Mouse (Mus musculus): Measurements from ENCODE around the gene Nat8f5. TPM values are rescaled to one million over a fixed set of nuclear protein-coding genes. Genes with fewer than 3 reads are reported as not detected.
"Not testable (repeated sequence)": the region's sequence is repeated elsewhere in the genome, so short reads cannot be mapped to it uniquely, and the experiment has no call there.

Gene Nat8f5
- polyA plus RNA-seq, 1 experiment from 2014 or later, result not detected

DNA sequence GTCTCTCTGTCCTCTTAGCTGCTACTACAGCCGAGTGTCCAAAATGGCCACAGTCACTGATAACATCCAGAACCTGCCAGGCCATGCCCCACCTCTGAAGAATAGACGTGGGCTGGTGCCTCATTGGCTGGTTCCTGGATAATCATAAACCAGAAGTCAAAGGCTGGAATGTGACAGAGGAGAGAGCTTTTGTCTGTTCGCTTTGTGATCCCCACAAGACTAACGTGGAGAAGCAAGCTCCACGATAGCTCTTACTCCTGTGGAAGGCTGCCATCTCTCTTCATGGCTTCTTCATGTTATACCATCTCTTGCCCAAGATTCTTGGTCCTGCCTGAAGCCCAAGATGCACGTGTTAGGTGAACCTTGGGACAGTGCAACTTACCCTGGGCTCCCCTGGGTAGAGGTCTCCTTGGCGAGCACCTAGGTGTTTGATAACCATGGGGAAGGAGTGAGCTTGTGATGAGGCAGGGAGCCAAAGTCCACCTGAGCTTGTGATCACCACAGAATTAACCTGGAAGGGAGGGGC lies 11.1 kb upstream of the Nat8f5 start, which contains the start of gene Nat8:
TSS of gene Nat8 (minus strand) at position 287 of the 526 bp plus-strand sequence.
- Histone ChIP-seq H3K9ac (no peak within 1 kb of the TSS), H3K9me3 (replicated peaks) (no peaks in the 10 kb centered on the region), H3K4me2 (replicated peaks) (no peak within 1 kb of the TSS), H3K27me3 (no peaks in the 10 kb centered on the region), H3K4me1 (no peaks in the 10 kb centered on the region), H3K4me3 (no peak within 1 kb of the TSS), H3K27ac (no peak within 1 kb of the TSS), H3K36me3 (no peaks in the 10 kb centered on the region)
- 83% methylated on average over 7 of the region's 7 CpGs for whole genome bisulfite sequencing
- ATAC-seq (ENCODE audit: low FRiP score), result no peak

DNA sequence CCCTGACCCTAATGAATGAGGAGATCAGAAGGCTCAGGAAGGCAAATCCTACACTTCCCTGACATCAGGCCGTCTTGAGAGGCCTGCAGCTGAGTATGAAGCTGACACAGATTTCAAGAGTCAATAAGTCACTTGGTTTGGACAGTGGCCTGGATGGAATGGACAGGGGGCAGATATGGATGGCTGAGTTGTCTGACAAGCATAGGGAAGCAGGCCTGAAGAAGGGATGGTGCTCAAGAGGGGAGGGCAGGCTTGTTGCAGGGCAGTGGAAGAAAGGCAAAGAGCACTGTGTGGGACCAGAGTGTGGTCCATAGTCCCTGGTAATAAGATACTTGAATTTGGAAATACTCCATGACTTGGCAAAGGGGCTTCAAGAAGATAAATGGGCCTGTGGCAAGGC lies 8.7 kb upstream of the Nat8f5 start:
- WGBS, result 69% methylated on average over 1 of the region's 1 CpGs
- no peaks in the 10 kb centered on the region for H3K27me3 ChIP-seq
- H3K4me1 ChIP-seq, result no peaks in the 10 kb centered on the region
- no peak overlapping the region for H3K27ac ChIP-seq
- no peak overlapping the region for H3K9ac ChIP-seq
- no peaks in the 10 kb centered on the region for H3K9me3 ChIP-seq (replicated peaks)
- ATAC-seq (ENCODE audit: low FRiP score), result no peak
- no peak overlapping the region for H3K4me2 ChIP-seq (replicated peaks)
- H3K36me3 ChIP-seq, result no peaks in the 10 kb centered on the region
- H3K4me3 ChIP-seq, result no peak overlapping the region

GRCm38 (mm10) chr6:85825886-85826285 lies 5.1 kb upstream of the Nat8f5 start:
- Histone ChIP-seq H3K9me3 (replicated peaks) (no peaks in the 10 kb centered on the region), H3K27me3 (no peaks in the 10 kb centered on the region), H3K27ac (no peak overlapping the region), H3K4me1 (no peaks in the 10 kb centered on the region), H3K9ac (no peak overlapping the region), H3K4me3 (no peak overlapping the region), H3K4me2 (replicated peaks) (no peak overlapping the region), H3K36me3 (no peaks in the 10 kb centered on the region)
- 90% methylated on average over 2 of the region's 2 CpGs for WGBS
- ATAC-seq (ENCODE audit: low FRiP score), result no peak

GRCm38 (mm10) chr6:85823382-85824090 lies 2.8 kb upstream of the Nat8f5 start:
- WGBS, result 92% methylated on average over 1 of the region's 1 CpGs
- Histone ChIP-seq H3K9me3 (replicated peaks) (no peaks in the 10 kb centered on the region), H3K27me3 (no peaks in the 10 kb centered on the region), H3K4me1 (no peaks in the 10 kb centered on the region), H3K27ac (no peak overlapping the region), H3K36me3 (no peaks in the 10 kb centered on the region), H3K4me3 (no peak overlapping the region), H3K4me2 (replicated peaks) (no peak overlapping the region), H3K9ac (no peak overlapping the region)
- ATAC-seq (ENCODE audit: low FRiP score), result no peak

DNA sequence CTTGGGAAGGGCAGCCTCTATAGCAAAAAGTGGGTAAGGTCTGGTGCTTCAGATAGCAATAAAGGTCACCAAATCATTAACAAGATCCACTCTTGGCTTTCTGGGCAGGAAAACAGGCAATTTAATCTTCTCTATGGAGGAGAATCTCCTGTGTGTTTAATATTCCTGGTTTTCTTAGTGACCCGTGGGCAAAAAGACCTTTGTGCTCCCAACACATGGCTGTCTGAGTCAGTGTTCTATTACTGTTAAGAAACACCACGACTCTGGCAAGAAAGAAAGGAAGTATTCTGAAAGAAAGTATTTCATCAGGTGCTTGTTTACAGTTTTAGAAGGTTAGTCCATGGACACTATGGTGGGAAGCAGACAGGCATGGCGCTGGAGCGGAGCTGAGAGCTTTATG lies 1.5 kb upstream of the Nat8f5 start:
- H3K36me3 ChIP-seq, result no peaks in the 10 kb centered on the region
- H3K9me3 ChIP-seq (replicated peaks), result no peaks in the 10 kb centered on the region
- no peaks in the 10 kb centered on the region for H3K27me3 ChIP-seq
- WGBS, result 84% methylated on average over 4 of the region's 4 CpGs
- H3K4me3 ChIP-seq, result no peak overlapping the region
- H3K4me2 ChIP-seq (replicated peaks), result no peak overlapping the region
- no peak overlapping the region for H3K9ac ChIP-seq
- no peak overlapping the region for H3K27ac ChIP-seq
- ATAC-seq (ENCODE audit: low FRiP score), result no peak
- no peaks in the 10 kb centered on the region for H3K4me1 ChIP-seq

DNA sequence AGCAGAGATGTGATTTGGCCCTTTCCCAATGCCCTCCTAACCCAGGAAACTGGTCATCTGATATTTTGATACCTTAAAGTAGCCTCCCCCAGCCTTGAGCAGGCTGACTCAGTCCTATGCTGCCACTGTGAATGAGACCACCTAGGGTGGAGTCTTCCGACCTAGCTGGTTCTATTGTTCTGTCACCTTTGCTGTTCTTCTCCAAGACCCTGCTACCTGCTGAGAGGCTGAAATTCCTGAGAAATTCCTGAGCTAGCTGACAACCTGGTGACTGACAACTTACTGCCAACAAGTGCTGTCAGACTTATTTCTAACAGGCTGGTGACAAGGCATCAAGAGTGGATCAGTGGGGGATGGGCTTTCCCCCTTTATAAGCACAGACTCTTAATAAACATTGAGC lies 2.4 kb downstream of the Nat8f5 start:
- H3K4me3 ChIP-seq, result no peak overlapping the region
- H3K4me1 ChIP-seq, result no peaks in the 10 kb centered on the region
- 19% methylated on average over 1 of the region's 1 CpGs for WGBS
- no peaks in the 10 kb centered on the region for H3K36me3 ChIP-seq
- H3K27ac ChIP-seq, result no peak overlapping the region
- no peak overlapping the region for H3K9ac ChIP-seq
- H3K9me3 ChIP-seq (replicated peaks), result no peaks in the 10 kb centered on the region
- ATAC-seq (ENCODE audit: low FRiP score), result no peak
- no peaks in the 10 kb centered on the region for H3K27me3 ChIP-seq
- no peak overlapping the region for H3K4me2 ChIP-seq (replicated peaks)

- WGBS, result 84% methylated on average over 2 of the region's 2 CpGs
- H3K27me3 ChIP-seq, result no peaks in the 10 kb centered on the region
- ATAC-seq (ENCODE audit: low FRiP score), result no peak
Measured at GRCm38 (mm10) chr6:85813339-85813738, 7.4 kb downstream of the Nat8f5 start.

GRCm38 (mm10) chr6:85810942-85811537 lies 9.7 kb downstream of the Nat8f5 start:
- H3K27me3 ChIP-seq; H3K4me3 ChIP-seq; H3K9ac ChIP-seq; H3K4me2 ChIP-seq (replicated peaks); H3K36me3 ChIP-seq; H3K27ac ChIP-seq; ATAC-seq (ENCODE audit: low FRiP score); H3K4me1 ChIP-seq; H3K9me3 ChIP-seq (replicated peaks): not testable (repeated sequence)
- 68% methylated on average over 3 of the region's 3 CpGs for WGBS

More at GRCm38 (mm10) chr6:85813339-85813738, 7.4 kb downstream of the Nat8f5 start:
- Histone ChIP-seq H3K27ac (no peak overlapping the region), H3K9ac (no peak overlapping the region), H3K4me3 (no peak overlapping the region), H3K4me2 (replicated peaks) (no peak overlapping the region), H3K36me3 (no peaks in the 10 kb centered on the region), H3K9me3 (replicated peaks) (no peaks in the 10 kb centered on the region), H3K4me1 (no peaks in the 10 kb centered on the region)

- H3K4me1 ChIP-seq; ATAC-seq (ENCODE audit: low FRiP score): not testable (repeated sequence)
- 99% methylated on average over 3 of the region's 3 CpGs for WGBS
Measured at GRCm38 (mm10) chr6:85810514-85810913, 10.3 kb downstream of the Nat8f5 start.

DNA sequence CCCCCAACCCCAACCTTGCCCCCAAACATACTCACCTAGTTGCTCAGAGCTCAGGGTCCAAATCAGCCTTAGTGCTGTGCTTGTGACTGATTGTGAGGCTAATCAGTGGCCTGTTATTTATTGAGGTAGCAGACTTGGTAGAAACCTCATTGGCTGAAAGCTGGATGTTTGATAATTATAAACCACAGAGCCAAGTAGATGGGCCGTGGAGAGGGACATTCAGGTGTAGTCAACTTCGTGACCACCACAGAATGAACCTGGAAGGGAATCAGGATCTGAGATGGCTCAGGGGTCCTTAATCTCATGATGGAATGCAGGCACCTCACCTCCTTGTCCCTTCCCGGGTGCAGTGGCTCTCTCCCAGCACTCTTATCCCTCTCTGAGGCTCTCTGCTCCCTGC lies 11.0 kb downstream of the Nat8f5 start:
- H3K4me1 ChIP-seq; H3K27me3 ChIP-seq; H3K36me3 ChIP-seq; H3K9ac ChIP-seq; H3K27ac ChIP-seq; H3K4me2 ChIP-seq (replicated peaks); ATAC-seq (ENCODE audit: low FRiP score); H3K9me3 ChIP-seq (replicated peaks); H3K4me3 ChIP-seq: not testable (repeated sequence)
- 76% methylated on average over 2 of the region's 3 CpGs for WGBS

More at GRCm38 (mm10) chr6:85810514-85810913, 10.3 kb downstream of the Nat8f5 start:
- H3K9ac ChIP-seq; H3K9me3 ChIP-seq (replicated peaks); H3K4me2 ChIP-seq (replicated peaks); H3K36me3 ChIP-seq; H3K27ac ChIP-seq; H3K4me3 ChIP-seq; H3K27me3 ChIP-seq: not testable (repeated sequence)

DNA sequence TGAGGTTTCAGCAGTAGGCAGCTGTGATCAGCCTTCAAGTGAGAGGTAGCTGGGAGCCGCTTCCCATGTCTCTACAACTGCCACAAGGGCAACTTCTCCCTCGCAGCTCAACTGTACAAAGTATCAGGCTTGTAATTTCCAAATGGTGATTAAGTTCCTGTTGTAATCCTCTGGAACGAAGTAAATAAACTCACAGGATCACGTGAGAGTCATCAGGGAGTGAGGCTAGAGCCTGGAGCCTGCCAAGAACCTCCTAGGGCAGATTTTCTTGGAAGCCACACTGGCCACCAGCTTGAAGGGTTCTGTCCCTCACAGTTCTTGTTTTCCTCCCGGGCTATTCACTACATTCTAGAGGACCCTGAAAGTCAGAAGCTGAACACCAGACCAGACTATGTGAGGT lies 17.6 kb downstream of the Nat8f5 start:
- not testable (repeated sequence) for H3K9me3 ChIP-seq (replicated peaks); H3K27ac ChIP-seq; H3K36me3 ChIP-seq; H3K4me3 ChIP-seq; H3K4me2 ChIP-seq (replicated peaks); ATAC-seq (ENCODE audit: low FRiP score); H3K9ac ChIP-seq; H3K4me1 ChIP-seq; H3K27me3 ChIP-seq
- 76% methylated on average over 5 of the region's 5 CpGs for WGBS
